Mouse (Mus musculus) kidney, adult 18-20 months (tissue): ENCODE data around the gene Arhgef15.
"Not testable (repeated sequence)": the region's sequence is repeated elsewhere in the genome, so short reads cannot be mapped to it uniquely, and the experiment has no call there.

Source experiments
- DNase-seq: peaks from one replicate; pipeline ENCODE4 v3.0.0; 2021

Arhgef15 gene

GRCm38 (mm10) chr11:68963405-68963804 is 6.1 kb upstream of the Arhgef15 start:
- DNase-seq, result no peak

- not testable (repeated sequence) for DNase-seq
These were observed 4.9 kb upstream of the Arhgef15 start for GRCm38 (mm10) chr11:68962159-68962558.

- no peak for DNase-seq
These were observed 4.3 kb upstream of the Arhgef15 start for GRCm38 (mm10) chr11:68961596-68961995.

- DNase-seq, result no peak
These were observed 691 bp upstream of the Arhgef15 start for GRCm38 (mm10) chr11:68957971-68958370.

GRCm38 (mm10) chr11:68956697-68957096 is 583 bp downstream of the Arhgef15 start:
- peak; percentile 32 for DNase-seq

GRCm38 (mm10) chr11:68956107-68956506 is 1.2 kb downstream of the Arhgef15 start:
- DNase-seq, result peak; percentile 27

- no peak for DNase-seq
These were observed 1.8 kb downstream of the Arhgef15 start for GRCm38 (mm10) chr11:68955473-68955872.

- no peak for DNase-seq
These were observed 2.9 kb downstream of the Arhgef15 start for GRCm38 (mm10) chr11:68954408-68954807.

GRCm38 (mm10) chr11:68953903-68954302 is 3.4 kb downstream of the Arhgef15 start:
- no peak for DNase-seq

GRCm38 (mm10) chr11:68947542-68947993 is 9.7 kb downstream of the Arhgef15 start:
- no peak for DNase-seq

GRCm38 (mm10) chr11:68946806-68947440 is 10.4 kb downstream of the Arhgef15 start:
- DNase-seq, result no peak

GRCm38 (mm10) chr11:68946001-68946400 is 11.3 kb downstream of the Arhgef15 start:
- DNase-seq, result no peak

GRCm38 (mm10) chr11:68945245-68945644 is 12.0 kb downstream of the Arhgef15 start:
- DNase-seq, result no peak

GRCm38 (mm10) chr11:68942731-68943130 is 14.5 kb downstream of the Arhgef15 start:
- DNase-seq, result peak; percentile 41

GRCm38 (mm10) chr11:68940516-68940915 is 16.8 kb downstream of the Arhgef15 start:
- DNase-seq, result peak; percentile 79

- DNase-seq, result peak; percentile 89
These were observed 17.6 kb downstream of the Arhgef15 start for GRCm38 (mm10) chr11:68939451-68940304.

- not testable (repeated sequence) for DNase-seq
These were observed 20.3 kb downstream of the Arhgef15 start for GRCm38 (mm10) chr11:68936951-68937350.

GRCm38 (mm10) chr11:68933885-68934507 is 23.3 kb downstream of the Arhgef15 start:
- DNase-seq, result no peak

- no peak for DNase-seq
These were observed 27.3 kb downstream of the Arhgef15 start for GRCm38 (mm10) chr11:68929947-68930346.

- no peak for DNase-seq
These were observed 30.3 kb downstream of the Arhgef15 start, which contains the start of gene Odf4 for GRCm38 (mm10) chr11:68926981-68927380. Odf4 (minus strand) TSS chr11:68927081.

GRCm38 (mm10) chr11:68924749-68925148 is 32.5 kb downstream of the Arhgef15 start:
- DNase-seq, result no peak

- peak; percentile 50 for DNase-seq
These were observed 34.1 kb downstream of the Arhgef15 start for GRCm38 (mm10) chr11:68923191-68923590.

- no peak for DNase-seq
These were observed 42.7 kb downstream of the Arhgef15 start for GRCm38 (mm10) chr11:68914566-68914965.
